Mouse (Mus musculus) left cerebral cortex, postnatal 10 days (tissue): Measurements from ENCODE around the gene Zpbp2. TPM values are rescaled to one million over a fixed set of nuclear protein-coding genes. Genes with fewer than 3 reads are reported as not detected.
A peak's percentile ranks its signal among the peaks of the same experiment; 100 is the strongest.

Experiments
- DNase-seq, 2 experiments: peaks; one replicate each; pipeline ENCODE4 v3.0.0; 2021 to 2022; ENCODE audit warnings: low spot score in 2 of 2, mixed read lengths in 1 of 2; ENCODE audit errors: extremely low spot score in 1 of 2
- intact Hi-C: fragments of 180-260 bp; cut with DNase I; formaldehyde crosslinking; loops from one replicate; pipeline ENCODE4 v1.15.1; 2025
- total RNA-seq, 2 experiments: library from RNA; stranded (reverse); gene quantifications; 2 replicates each; pipeline ENCODE4 v1.2.3; 2021

Gene Zpbp2
- total RNA-seq, 2 experiments from 2014 or later: not detected

- no peak for DNase-seq
- intact Hi-C loops: no loop called here
Measured at GRCm38 (mm10) chr11:98550311-98550974, 454 bp upstream of the Zpbp2 start.

- DNase-seq: no peak
- intact Hi-C loops: no loop called here
Measured at GRCm38 (mm10) chr11:98553966-98554365, 3.1 kb downstream of the Zpbp2 start.

- intact Hi-C loops: no loop called here
- no peak for DNase-seq
Measured at GRCm38 (mm10) chr11:98555124-98555700, 4.3 kb downstream of the Zpbp2 start.

GRCm38 (mm10) chr11:98560942-98561341, 10.0 kb downstream of the Zpbp2 start:
- no peak for DNase-seq
- intact Hi-C loops: no loop called here

- no peak for DNase-seq
- intact Hi-C loops: no loop called here
Measured at GRCm38 (mm10) chr11:98563025-98563424, 12.1 kb downstream of the Zpbp2 start.

GRCm38 (mm10) chr11:98563921-98564414, 13.1 kb downstream of the Zpbp2 start:
- DNase-seq: no peak
- intact Hi-C loops: no loop called here

GRCm38 (mm10) chr11:98568326-98568725, 17.4 kb downstream of the Zpbp2 start:
- no peak for DNase-seq
- intact Hi-C loops: no loop called here

- intact Hi-C loops: no loop called here
- DNase-seq: no peak
Measured at GRCm38 (mm10) chr11:98569461-98569860, 18.6 kb downstream of the Zpbp2 start.

GRCm38 (mm10) chr11:98577776-98578175, 26.9 kb downstream of the Zpbp2 start:
- intact Hi-C loops: no loop called here
- DNase-seq: no peak

- DNase-seq: no peak
- intact Hi-C loops: no loop called here
Measured at GRCm38 (mm10) chr11:98580301-98581121, 29.6 kb downstream of the Zpbp2 start.

GRCm38 (mm10) chr11:98581286-98582029, 30.6 kb downstream of the Zpbp2 start:
- intact Hi-C loops: no loop called here
- DNase-seq: no peak

- no peak for DNase-seq
- intact Hi-C loops: no loop called here
Measured at GRCm38 (mm10) chr11:98582030-98582388, 31.1 kb downstream of the Zpbp2 start.

GRCm38 (mm10) chr11:98582551-98583264, 31.8 kb downstream of the Zpbp2 start:
- intact Hi-C loops: no loop called here
- no peak for DNase-seq

- no peak for DNase-seq
- intact Hi-C loops: no loop called here
Measured at GRCm38 (mm10) chr11:98583265-98583552, 32.3 kb downstream of the Zpbp2 start.

- no peak for DNase-seq
- intact Hi-C loops: no loop called here
Measured at GRCm38 (mm10) chr11:98583571-98583970, 32.7 kb downstream of the Zpbp2 start.

- intact Hi-C loops: no loop called here
- no peak for DNase-seq
Measured at GRCm38 (mm10) chr11:98584146-98584545, 33.2 kb downstream of the Zpbp2 start.

GRCm38 (mm10) chr11:98584629-98585177, 33.8 kb downstream of the Zpbp2 start:
- no peak for DNase-seq
- intact Hi-C loops: no loop called here

GRCm38 (mm10) chr11:98586087-98586891, 35.4 kb downstream of the Zpbp2 start:
- DNase-seq: peak in 1 of 2 experiments; percentile 55
- intact Hi-C loops: no loop called here
